Mouse (Mus musculus) heart, postnatal 0 days (tissue): ENCODE data around the gene Tmprss9. TPM values are rescaled to one million over a fixed set of nuclear protein-coding genes. Genes with fewer than 3 reads are reported as not detected.
A peak's percentile ranks its signal among the peaks of the same experiment; 100 is the strongest.

ENCODE experiments used
- ATAC-seq: fragments of 200-750 bp; cut with Nextera tagmentation; 2 replicates; pipeline ENCODE4 v1.8.0; 2017; ENCODE audit warnings: low read depth, moderate number of reproducible peaks, moderate library complexity; ENCODE audit not compliant: insufficient read depth
- DNase-seq: peaks from one replicate; pipeline ENCODE4 v3.0.0-alpha.2; 2016; ENCODE audit warnings: low spot score
- H3K27ac ChIP-seq: fragments of 300-500 bp; sonication (generic); 2 replicates; pipeline ENCODE4 v1.5.1; 2014; ENCODE audit warnings: low read depth, mild to moderate bottlenecking
- H3K27me3 ChIP-seq: fragments of 300-500 bp; sonication (generic); 2 replicates; pipeline ENCODE4 v1.6.1; 2014; ENCODE audit warnings: low read length, mixed read lengths; ENCODE audit not compliant: control insufficient read depth, insufficient read depth
- H3K36me3 ChIP-seq: fragments of 300-500 bp; sonication (generic); replicated peaks from 2 replicates; pipeline ENCODE4 v1.6.1; 2014; ENCODE audit warnings: low read length, mixed read lengths; ENCODE audit not compliant: control insufficient read depth, insufficient read depth
- H3K4me1 ChIP-seq: fragments of 300-500 bp; sonication (generic); 2 replicates; pipeline ENCODE4 v1.6.1; 2014; ENCODE audit warnings: antibody characterized with exemption; ENCODE audit not compliant: control insufficient read depth, insufficient read depth
- H3K4me2 ChIP-seq: fragments of 300-500 bp; sonication (generic); 2 replicates; pipeline ENCODE4 v1.6.1; 2014; ENCODE audit warnings: low read depth, mild to moderate bottlenecking, low read length, moderate library complexity
- H3K4me3 ChIP-seq: fragments of 300-500 bp; sonication (generic); 2 replicates; pipeline ENCODE4 v1.5.1; 2014; ENCODE audit warnings: low read depth, low read length
- H3K9ac ChIP-seq: fragments of 300-500 bp; sonication (generic); replicated peaks from 2 replicates; pipeline ENCODE4 v1.6.1; 2014; ENCODE audit warnings: low read depth, low read length, mixed read lengths
- H3K9me3 ChIP-seq: fragments of 300-500 bp; sonication (generic); replicated peaks from 2 replicates; pipeline ENCODE4 v1.6.1; 2016; ENCODE audit warnings: low read length; ENCODE audit not compliant: control insufficient read depth
- CTCF ChIP-seq: IDR thresholded peaks from 2 replicates; pipeline ENCODE4 v1.5.1; 2016; ENCODE audit warnings: antibody characterized with exemption, control low read depth, low read depth
- EP300 ChIP-seq: IDR thresholded peaks from 2 replicates; pipeline ENCODE4 v1.6.1; 2016; ENCODE audit warnings: antibody characterized with exemption, low read depth
- WGBS: fragments of 180-500 bp; shearing (Covaris S2); extraction: QIAGEN DNeasy Blood & Tissue Kit; methylation state at CpG from one replicate; pipeline ENCODE4 v1.1.7; 2014; 5-methylcytosine and 5-hydroxymethylcytosine counted together
- polyA plus RNA-seq: library from polyadenylated mRNA; unstranded; fragments of >200 nt; fragmentation: Nextera tagmentation; extraction: Ambion mirVana; gene quantifications from 2 replicates; pipeline ENCODE4 v1.2.1, GENCODE M21; 2015
- total RNA-seq: library from RNA; depleted of rRNA; stranded (reverse); fragments of >200 nt; gene quantifications from 2 replicates; pipeline ENCODE4 v1.2.3, GENCODE M21; 2014; ENCODE audit warnings: low replicate concordance

Gene Tmprss9
- total and polyA plus RNA-seq, 2 experiments from 2014 or later, result not detected

DNA sequence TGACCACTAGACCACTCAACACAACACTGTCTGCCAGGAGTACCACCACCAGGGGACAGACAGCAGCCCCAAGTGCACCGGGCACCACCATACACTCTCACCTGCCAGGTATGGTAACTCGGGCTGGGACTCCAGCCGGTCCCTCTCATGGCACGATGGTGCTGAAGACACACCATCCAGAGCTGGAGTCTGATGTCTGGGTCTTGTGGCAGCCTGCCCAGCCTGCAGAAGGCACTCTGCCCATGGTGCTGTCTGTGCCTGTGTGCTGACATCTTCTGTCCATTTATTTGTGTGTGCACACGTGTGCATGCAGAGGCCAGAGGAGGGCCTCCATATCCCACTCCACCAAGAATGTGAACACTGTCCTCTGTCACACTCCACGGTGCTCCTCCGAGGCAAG is 23.5 kb downstream of the Tmprss9 start:
- Histone ChIP-seq H3K36me3 (peaks cover 9% of the 10 kb centered on the region; the same call in 1 of the 2 replicates), H3K27me3 (peaks cover 7% of the 10 kb centered on the region; the same call in 1 of the 2 replicates), H3K4me3 (no peak overlapping the region), H3K9ac (no peak overlapping the region), H3K4me2 (no peak overlapping the region), H3K4me1 (peaks cover 7% of the 10 kb centered on the region), H3K27ac (no peak overlapping the region), H3K9me3 (no peaks in the 10 kb centered on the region)
- TF ChIP-seq EP300 (no peak), CTCF (no peak)
- WGBS, result 77% methylated on average over 7 of the region's 7 CpGs
- DNase-seq (no peak), ATAC-seq (no peak)

DNA sequence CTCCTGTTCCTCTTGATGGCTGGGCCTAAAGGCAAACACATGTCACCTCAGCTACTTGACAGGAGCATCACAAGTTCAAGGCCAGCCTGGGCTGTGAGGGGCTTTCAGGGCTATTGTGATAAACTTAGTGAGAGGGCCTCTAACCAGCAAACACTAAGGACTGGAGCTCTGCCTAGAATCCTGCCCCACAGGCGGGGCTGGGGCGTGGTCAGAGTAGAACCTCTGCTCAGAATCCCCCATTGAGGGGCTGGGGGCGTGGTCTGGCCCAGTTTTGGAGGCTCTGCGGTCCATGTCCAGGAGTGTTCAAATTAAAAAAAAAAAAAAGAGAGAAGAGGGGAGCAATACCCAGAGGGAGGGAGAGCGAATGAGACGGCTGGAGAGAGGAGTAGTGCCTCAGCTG is 24.0 kb downstream of the Tmprss9 start:
- Histone ChIP-seq H3K9me3 (no peaks in the 10 kb centered on the region), H3K4me2 (no peak overlapping the region), H3K36me3 (peaks cover 9% of the 10 kb centered on the region; the same call in 1 of the 2 replicates), H3K27ac (no peak overlapping the region), H3K9ac (no peak overlapping the region), H3K4me3 (no peak overlapping the region), H3K27me3 (0 out of 2 replicates have a peak, but pooled peaks cover 2% of the 10 kb centered on the region), H3K4me1 (peaks cover 7% of the 10 kb centered on the region)
- TF ChIP-seq CTCF (no peak), EP300 (no peak)
- DNase-seq (no peak), ATAC-seq (no peak)
- 79% methylated on average over 6 of the region's 6 CpGs for WGBS

DNA sequence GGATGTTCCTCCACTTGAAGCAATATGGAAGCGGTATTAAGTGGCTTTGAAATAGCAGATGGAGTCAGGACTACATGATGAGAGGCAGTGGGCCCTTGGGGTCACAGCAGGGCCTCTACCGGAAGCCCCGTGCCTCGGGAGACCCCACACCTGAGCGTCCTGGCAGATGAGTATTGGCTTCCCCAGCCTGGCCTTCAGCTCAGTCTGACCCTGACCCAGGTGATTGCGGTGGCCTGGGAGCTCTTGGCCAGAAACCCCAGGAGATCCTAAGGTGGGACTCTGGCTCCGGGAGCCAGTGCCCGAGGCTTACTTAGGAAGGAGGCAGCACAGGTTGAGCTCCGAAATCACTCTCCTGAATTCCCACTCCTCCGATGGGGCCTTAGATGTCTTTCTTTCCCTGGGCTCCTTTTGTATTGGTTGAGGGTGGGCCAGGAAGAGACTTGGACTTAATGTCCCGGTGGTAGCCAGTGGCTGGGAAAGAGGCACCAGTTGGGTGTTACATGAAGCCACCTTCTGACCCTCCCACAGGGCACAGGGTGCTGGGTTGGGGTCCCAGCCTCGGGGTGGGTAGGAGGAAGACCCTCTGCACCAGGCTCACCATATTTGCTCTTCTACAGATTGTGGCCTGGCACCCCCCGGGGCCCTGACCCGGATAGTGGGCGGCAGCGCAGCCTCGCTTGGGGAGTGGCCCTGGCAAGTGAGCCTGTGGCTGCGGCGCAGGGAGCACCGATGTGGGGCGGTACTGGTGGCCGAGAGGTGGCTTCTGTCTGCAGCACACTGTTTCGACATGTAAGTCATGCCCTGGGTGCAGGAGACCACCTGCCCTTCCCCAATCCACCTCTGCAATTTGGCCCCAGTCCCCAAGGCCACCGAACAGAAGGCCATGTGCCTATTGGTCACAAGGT is 25.2 kb downstream of the Tmprss9 start:
- H3K9ac ChIP-seq, result no peak overlapping the region
- no peaks in the 10 kb centered on the region for H3K9me3 ChIP-seq
- DNase-seq (no peak), ATAC-seq (no peak)
- H3K36me3 ChIP-seq, result peaks cover 9% of the 10 kb centered on the region; the same call in 1 of the 2 replicates
- no peaks in the 10 kb centered on the region for H3K27me3 ChIP-seq
- no peak overlapping the region for H3K4me2 ChIP-seq
- no peak overlapping the region for H3K27ac ChIP-seq
- 66% methylated on average over 24 of the region's 24 CpGs for WGBS
- TF ChIP-seq CTCF (no peak), EP300 (no peak)
- no peak overlapping the region for H3K4me3 ChIP-seq
- H3K4me1 ChIP-seq, result peaks cover 7% of the 10 kb centered on the region

DNA sequence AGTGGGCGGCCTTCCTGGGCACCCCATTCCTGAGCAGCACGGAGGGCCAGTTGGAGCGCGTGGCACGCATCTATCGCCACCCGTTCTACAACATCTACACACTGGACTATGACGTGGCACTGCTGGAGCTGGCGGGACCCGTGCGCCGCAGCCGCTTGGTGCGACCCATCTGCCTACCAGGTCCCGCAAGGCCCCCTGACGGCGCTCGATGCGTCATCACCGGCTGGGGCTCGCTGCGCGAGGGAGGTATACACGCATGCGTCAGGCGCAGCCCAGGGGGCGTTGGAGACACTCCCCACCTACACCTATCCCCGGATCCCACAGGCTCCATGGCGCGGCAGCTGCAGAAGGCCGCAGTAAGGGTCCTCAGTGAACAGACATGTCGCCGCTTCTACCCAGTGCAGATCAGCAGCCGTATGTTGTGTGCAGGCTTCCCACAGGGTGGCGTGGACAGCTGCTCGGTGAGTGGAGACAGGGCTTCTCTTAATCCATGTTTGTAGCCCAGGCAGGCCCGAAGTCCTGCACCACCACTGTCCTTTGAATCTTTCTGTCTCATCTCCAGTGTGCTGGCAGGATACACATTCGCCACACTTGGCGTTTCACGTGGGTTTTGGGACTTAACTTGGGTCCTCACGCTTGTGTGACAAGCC is 26.3 kb downstream of the Tmprss9 start:
- H3K9ac ChIP-seq, result 0 out of 2 replicates have a peak overlapping the region, but pooled peaks have one; percentile 6
- WGBS, result 26% methylated on average over 41 of the region's 41 CpGs
- no peak overlapping the region for H3K4me3 ChIP-seq
- DNase-seq, result no peak
- peaks cover 12% of the 10 kb centered on the region; the same call in 1 of the 2 replicates for H3K36me3 ChIP-seq
- H3K9me3 ChIP-seq, result no peaks in the 10 kb centered on the region
- ATAC-seq, result no peak
- no peak overlapping the region for H3K27ac ChIP-seq
- H3K4me2 ChIP-seq, result 0 out of 2 replicates have a peak overlapping the region, but pooled peaks have one; percentile 6
- peaks cover 7% of the 10 kb centered on the region for H3K4me1 ChIP-seq
- no peaks in the 10 kb centered on the region for H3K27me3 ChIP-seq
- no peak for TF ChIP-seq EP300
- TF ChIP-seq CTCF, result no peak

DNA sequence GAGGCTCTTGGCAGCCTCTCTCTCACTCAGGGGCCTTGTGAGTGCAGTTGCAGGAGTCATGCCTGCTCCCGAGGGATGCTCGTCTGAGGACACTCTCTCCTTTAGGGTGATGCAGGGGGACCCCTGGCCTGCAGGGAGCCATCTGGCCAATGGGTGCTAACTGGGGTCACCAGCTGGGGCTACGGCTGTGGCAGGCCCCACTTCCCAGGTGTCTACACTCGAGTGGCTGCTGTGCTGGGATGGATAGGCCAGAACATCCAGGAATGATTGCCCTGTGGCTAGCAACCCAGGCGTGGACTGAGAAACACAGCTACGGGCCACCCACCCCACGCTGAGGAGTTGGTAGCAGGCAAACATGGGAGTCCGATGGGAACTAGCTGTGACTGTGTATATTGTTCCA is 27.4 kb downstream of the Tmprss9 start:
- H3K36me3 ChIP-seq, result peaks cover 23% of the 10 kb centered on the region
- H3K27ac ChIP-seq, result no peak overlapping the region
- no peak overlapping the region for H3K4me2 ChIP-seq
- no peak for ATAC-seq
- no peak overlapping the region for H3K4me3 ChIP-seq
- 89% methylated on average over 8 of the region's 8 CpGs for WGBS
- DNase-seq, result no peak
- H3K9ac ChIP-seq, result no peak overlapping the region
- TF ChIP-seq CTCF (no peak), EP300 (no peak)
- no peaks in the 10 kb centered on the region for H3K9me3 ChIP-seq
- H3K4me1 ChIP-seq, result peaks cover 7% of the 10 kb centered on the region
- H3K27me3 ChIP-seq, result no peaks in the 10 kb centered on the region
